Mouse (Mus musculus): Measurements from ENCODE around the gene P2rx7. TPM values are rescaled to one million over a fixed set of nuclear protein-coding genes. Genes with fewer than 3 reads are reported as not detected.

The P2rx7 gene
- polyA plus RNA-seq, 1 experiment = 2.5 TPM

DNA sequence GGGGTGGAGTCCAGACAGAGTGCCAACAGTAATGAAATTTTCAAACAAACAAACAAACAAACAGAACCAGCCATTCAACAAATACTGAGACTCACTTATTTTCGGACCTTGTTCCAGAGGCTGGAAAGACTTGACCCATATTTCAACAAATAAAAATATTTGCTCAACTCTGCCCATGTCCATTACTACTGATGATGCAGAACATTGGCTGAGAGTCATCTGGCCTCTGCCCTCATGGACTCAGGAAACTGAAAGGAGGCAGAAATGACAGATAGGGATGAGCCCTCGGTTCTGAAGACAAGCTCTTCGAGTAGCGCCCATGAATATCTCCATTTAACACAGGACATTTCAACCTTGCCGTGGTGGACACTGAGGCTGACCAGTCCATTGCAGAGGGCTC, 21.2 kb upstream of the P2rx7 start:
- peaks cover 26% of the 10 kb centered on the region for H3K4me1 ChIP-seq

DNA sequence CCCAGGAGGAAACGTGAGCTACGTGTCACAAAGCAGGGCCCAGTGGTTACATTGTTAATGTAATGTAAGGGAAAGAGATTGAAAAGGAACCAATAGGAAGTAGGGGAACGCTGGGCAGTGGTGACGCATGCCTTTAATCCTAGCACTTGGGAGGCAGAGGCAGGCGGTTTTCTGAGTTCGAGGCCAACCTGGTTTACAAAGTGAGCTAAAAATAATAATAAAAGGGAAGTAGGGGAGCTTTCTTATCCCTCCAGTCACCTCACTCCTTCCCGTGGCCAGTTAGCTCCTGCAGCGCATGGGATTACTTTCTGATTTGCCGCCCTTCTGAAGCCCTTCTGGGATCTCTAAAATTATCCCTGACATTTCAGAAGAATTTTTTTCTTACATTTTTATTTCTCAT, 19.9 kb upstream of the P2rx7 start:
- Histone ChIP-seq H3K27me3 (replicated peaks) (peaks cover 35% of the 10 kb centered on the region), H3K36me3 (replicated peaks; ENCODE audit: low read length) (no peaks in the 10 kb centered on the region), H3K4me3 (replicated peaks) (no peak overlapping the region), H3K4me1 (peaks cover 26% of the 10 kb centered on the region), H3K9me3 (no peaks in the 10 kb centered on the region)
- TF ChIP-seq GATA1 (IDR thresholded peaks at IDR 0.05; ENCODE audit: borderline replicate concordance, low read length) (no peak), FLI1 (IDR thresholded peaks at IDR 0.05; ENCODE audit: low read length) (no peak)

More for the DNA sequence above, 21.2 kb upstream of the P2rx7 start:
- no peak for TF ChIP-seq GATA1 (IDR thresholded peaks at IDR 0.05; ENCODE audit: borderline replicate concordance, low read length)
- no peak for TF ChIP-seq FLI1 (IDR thresholded peaks at IDR 0.05; ENCODE audit: low read length)
- H3K4me3 ChIP-seq (replicated peaks) = no peak overlapping the region
- peaks cover 38% of the 10 kb centered on the region for H3K27me3 ChIP-seq (replicated peaks)
- H3K9me3 ChIP-seq = peaks cover 5% of the 10 kb centered on the region
- H3K36me3 ChIP-seq (replicated peaks; ENCODE audit: low read length) = no peaks in the 10 kb centered on the region

DNA sequence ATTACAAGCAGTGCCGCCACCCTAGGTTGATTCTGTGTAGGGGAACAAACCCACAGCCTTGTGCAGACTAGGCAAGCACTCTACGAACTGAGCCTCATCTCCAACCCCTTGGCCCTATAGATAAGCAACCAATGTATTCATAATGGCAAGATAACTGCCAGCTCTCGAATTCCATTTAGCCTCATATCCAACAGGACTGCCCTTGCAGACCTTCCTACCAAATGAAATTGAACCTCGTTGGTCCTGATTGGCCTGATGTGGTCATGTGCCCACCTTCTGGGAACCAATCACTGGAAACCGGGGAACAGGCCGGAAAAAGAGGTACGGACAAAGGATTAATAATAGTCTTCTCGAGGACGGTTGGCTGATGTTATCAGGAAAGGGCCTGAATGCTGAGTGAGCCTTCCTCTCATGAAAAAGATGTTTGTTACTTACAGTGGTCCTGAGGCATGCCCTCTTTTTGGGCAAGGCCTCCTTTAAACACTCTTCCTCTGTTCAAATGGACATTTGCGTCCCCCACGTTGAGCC, 18.7 kb upstream of the P2rx7 start:
- no peaks in the 10 kb centered on the region for H3K36me3 ChIP-seq (replicated peaks; ENCODE audit: low read length)
- TF ChIP-seq GATA1 (IDR thresholded peaks at IDR 0.05; ENCODE audit: borderline replicate concordance, low read length) (no peak), FLI1 (IDR thresholded peaks at IDR 0.05; ENCODE audit: low read length) (no peak)
- H3K9me3 ChIP-seq = no peaks in the 10 kb centered on the region
- no peak overlapping the region for H3K4me3 ChIP-seq (replicated peaks)
- H3K27me3 ChIP-seq (replicated peaks) = peaks cover 36% of the 10 kb centered on the region
- peaks cover 26% of the 10 kb centered on the region for H3K4me1 ChIP-seq

DNA sequence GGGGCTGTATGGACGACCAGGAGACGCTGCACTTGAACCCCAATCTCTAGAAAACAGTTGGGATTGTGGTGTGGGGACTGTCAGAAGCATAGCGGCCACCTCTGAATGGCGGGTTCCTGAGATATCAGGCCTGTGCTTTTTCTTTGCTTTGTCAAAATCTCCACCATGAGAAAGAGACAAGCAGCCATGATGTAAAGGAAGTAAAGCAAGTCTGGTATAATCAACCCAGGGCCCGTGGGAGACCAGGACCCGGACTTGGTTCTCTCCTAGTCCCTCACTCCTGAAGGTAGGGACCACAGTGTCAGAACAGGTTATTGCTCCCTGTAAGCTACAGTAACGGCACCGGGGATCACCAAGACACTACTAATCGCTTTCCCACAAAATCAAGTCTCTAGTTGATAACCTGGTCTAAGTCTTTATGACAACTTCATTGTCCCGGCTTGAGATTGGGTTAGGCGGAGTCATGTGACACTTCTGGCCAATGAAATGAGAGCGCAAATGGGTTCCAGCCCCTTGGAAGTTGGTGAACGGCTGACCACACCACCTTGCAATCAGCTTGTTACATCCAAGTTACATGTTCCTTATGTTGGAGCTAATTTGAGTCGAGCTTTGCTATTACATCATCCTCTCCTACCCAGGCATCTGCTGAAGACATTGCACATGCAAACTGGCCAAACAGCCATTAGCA, 18.0 kb upstream of the P2rx7 start:
- no peak overlapping the region for H3K4me3 ChIP-seq (replicated peaks)
- peaks cover 26% of the 10 kb centered on the region for H3K4me1 ChIP-seq
- H3K27me3 ChIP-seq (replicated peaks) = peaks cover 34% of the 10 kb centered on the region
- H3K36me3 ChIP-seq (replicated peaks; ENCODE audit: low read length) = no peaks in the 10 kb centered on the region
- H3K9me3 ChIP-seq = no peaks in the 10 kb centered on the region
- TF ChIP-seq GATA1 (IDR thresholded peaks at IDR 0.05; ENCODE audit: borderline replicate concordance, low read length) = no peak

DNA sequence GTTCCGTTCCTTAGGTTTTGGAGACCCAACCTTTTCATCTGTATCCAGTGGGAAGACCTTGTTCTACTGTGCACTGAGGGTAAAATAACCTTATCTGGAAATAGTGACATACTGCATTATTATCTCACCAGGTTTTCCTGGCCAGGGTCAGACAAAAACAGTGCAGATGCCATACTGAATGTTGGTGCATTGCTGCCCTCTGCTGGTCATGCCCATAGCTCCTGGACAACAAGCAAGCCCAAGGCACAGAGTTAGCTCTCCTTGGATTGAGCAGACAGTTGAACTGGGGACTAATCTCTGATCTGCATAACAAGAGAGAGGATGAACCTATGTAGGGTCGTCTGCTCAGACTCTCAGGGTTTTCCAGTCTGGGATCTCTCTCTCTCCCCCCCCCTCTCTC, 16.5 kb upstream of the P2rx7 start:
- Histone ChIP-seq H3K4me3 (replicated peaks) (no peak overlapping the region), H3K36me3 (replicated peaks; ENCODE audit: low read length) (no peaks in the 10 kb centered on the region), H3K4me1 (peaks cover 21% of the 10 kb centered on the region), H3K9me3 (peaks cover 9% of the 10 kb centered on the region), H3K27me3 (replicated peaks) (peaks cover 38% of the 10 kb centered on the region)
- TF ChIP-seq FLI1 (IDR thresholded peaks at IDR 0.05; ENCODE audit: low read length) (no peak), GATA1 (IDR thresholded peaks at IDR 0.05; ENCODE audit: borderline replicate concordance, low read length) (no peak)

DNA sequence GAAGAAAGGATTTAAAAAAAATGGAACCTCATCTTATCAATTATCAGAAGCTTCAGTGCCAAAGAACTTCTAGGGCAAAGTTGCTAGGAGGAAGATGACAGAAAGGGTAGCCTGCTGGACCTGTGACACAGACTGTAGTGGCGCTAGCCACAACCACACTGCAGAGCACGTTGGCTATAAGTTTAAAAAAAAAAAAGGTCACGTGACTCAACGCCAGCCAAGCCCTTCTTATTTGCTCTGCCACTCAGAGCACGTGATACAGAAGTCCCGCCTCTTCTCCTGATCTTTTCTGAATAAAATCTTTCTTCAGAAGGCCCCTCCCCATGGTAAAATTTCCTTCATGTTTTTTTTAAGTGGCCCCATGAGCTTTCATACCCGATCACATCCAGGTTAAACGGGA, 8.5 kb upstream of the P2rx7 start:
- Histone ChIP-seq H3K27me3 (replicated peaks) (peaks cover 61% of the 10 kb centered on the region), H3K4me3 (replicated peaks) (no peak overlapping the region), H3K4me1 (peaks cover 15% of the 10 kb centered on the region), H3K36me3 (replicated peaks; ENCODE audit: low read length) (no peaks in the 10 kb centered on the region), H3K9me3 (peaks cover 18% of the 10 kb centered on the region)
- no peak for TF ChIP-seq GATA1 (IDR thresholded peaks at IDR 0.05; ENCODE audit: borderline replicate concordance, low read length)
- no peak for TF ChIP-seq FLI1 (IDR thresholded peaks at IDR 0.05; ENCODE audit: low read length)

DNA sequence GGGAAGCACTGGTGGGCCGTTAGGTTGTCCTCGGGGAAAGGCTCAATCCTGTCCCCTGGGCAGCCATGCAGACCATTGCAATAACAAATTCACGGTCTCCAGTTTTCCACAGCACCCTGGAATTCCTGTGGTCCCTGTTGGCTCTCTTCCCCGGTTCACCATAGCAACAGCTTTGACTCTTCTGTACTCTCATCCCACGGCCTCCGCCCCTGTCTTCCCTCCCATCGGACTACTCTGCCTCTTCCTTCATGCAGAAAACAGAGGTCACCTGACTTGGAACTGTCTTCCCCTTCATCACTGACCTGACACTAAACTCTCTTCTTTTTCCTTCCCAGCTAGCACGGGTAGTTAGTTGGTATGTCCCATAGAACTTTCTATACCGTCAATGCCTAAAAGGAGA, 7.4 kb upstream of the P2rx7 start:
- no peak for TF ChIP-seq GATA1 (IDR thresholded peaks at IDR 0.05; ENCODE audit: borderline replicate concordance, low read length)
- TF ChIP-seq FLI1 (IDR thresholded peaks at IDR 0.05; ENCODE audit: low read length) = no peak
- no peaks in the 10 kb centered on the region for H3K36me3 ChIP-seq (replicated peaks; ENCODE audit: low read length)
- peaks cover 18% of the 10 kb centered on the region for H3K9me3 ChIP-seq
- peaks cover 66% of the 10 kb centered on the region for H3K27me3 ChIP-seq (replicated peaks)
- peaks cover 12% of the 10 kb centered on the region for H3K4me1 ChIP-seq
- no peak overlapping the region for H3K4me3 ChIP-seq (replicated peaks)

DNA sequence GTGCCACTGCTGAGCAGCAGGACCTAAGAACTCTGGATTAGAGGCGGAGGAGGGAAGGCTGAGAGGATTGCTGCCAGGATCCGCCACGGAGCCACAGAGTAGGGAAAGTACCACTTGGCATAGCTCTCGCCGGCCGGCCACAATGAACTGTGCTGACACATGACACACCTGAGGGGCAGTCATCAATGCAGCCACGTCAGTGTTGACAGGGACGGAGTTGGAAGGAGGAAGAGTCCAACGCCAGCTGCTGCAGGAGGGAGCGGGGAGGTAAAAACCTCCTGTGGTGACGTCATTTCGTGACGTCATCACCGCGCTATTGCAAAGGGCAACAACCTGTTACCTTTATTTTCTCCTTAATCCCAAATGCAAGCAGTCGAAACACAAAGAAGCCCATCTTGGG, 6.8 kb upstream of the P2rx7 start:
- H3K4me1 ChIP-seq = peaks cover 12% of the 10 kb centered on the region
- H3K9me3 ChIP-seq = peaks cover 12% of the 10 kb centered on the region
- peaks cover 67% of the 10 kb centered on the region for H3K27me3 ChIP-seq (replicated peaks)
- TF ChIP-seq FLI1 (IDR thresholded peaks at IDR 0.05; ENCODE audit: low read length) (no peak), GATA1 (IDR thresholded peaks at IDR 0.05; ENCODE audit: borderline replicate concordance, low read length) (no peak)
- H3K36me3 ChIP-seq (replicated peaks; ENCODE audit: low read length) = no peaks in the 10 kb centered on the region
- H3K4me3 ChIP-seq (replicated peaks) = no peak overlapping the region

DNA sequence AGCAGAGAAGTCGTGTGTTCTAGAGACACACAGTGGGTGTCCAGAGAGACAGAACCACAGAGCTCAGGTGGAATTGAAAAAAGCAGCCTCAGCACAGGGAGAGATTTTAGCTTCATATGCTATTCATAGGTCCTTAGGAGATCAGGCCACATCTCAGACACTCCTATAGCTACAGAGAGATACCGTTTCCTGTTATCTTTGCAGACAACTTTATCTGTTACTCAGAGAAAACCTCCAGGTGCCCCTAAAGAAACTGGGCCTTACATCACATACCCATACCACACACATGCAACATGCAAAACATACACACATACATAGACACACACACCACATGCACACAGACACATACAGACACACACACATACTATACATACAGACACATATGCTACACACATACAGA, 5.4 kb upstream of the P2rx7 start:
- H3K36me3 ChIP-seq (replicated peaks; ENCODE audit: low read length) = no peaks in the 10 kb centered on the region
- H3K27me3 ChIP-seq (replicated peaks) = peaks cover 71% of the 10 kb centered on the region
- peaks cover 15% of the 10 kb centered on the region for H3K4me1 ChIP-seq
- no peak overlapping the region for H3K4me3 ChIP-seq (replicated peaks)
- H3K9me3 ChIP-seq = 0 out of 2 replicates have a peak, but pooled peaks cover 5% of the 10 kb centered on the region
- TF ChIP-seq GATA1 (IDR thresholded peaks at IDR 0.05; ENCODE audit: borderline replicate concordance, low read length) = no peak
- TF ChIP-seq FLI1 (IDR thresholded peaks at IDR 0.05; ENCODE audit: low read length) = no peak

DNA sequence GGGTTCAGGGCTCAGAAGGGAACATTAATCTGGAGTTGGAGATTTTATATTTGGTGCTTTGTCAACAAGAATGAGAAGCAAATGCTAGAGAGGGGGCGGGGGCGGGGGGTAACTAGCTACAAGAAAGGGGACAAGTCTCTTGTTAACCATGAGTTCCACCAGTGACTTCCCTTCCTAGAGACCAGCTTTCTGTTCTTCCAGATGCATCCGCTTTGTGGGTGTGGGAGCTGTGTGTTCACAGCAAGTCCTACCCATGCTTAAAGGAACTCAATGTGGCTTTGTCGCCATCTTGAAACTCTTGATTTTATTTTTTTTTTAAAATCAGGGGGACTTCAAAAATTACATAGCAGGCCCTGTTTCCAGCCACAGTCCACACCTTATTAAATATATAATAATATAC, 4.2 kb upstream of the P2rx7 start:
- Histone ChIP-seq H3K27me3 (replicated peaks) (peaks cover 79% of the 10 kb centered on the region), H3K4me3 (replicated peaks) (no peak overlapping the region), H3K36me3 (replicated peaks; ENCODE audit: low read length) (no peaks in the 10 kb centered on the region), H3K9me3 (0 out of 2 replicates have a peak, but pooled peaks cover 5% of the 10 kb centered on the region), H3K4me1 (peaks cover 27% of the 10 kb centered on the region)
- TF ChIP-seq GATA1 (IDR thresholded peaks at IDR 0.05; ENCODE audit: borderline replicate concordance, low read length) (no peak), FLI1 (IDR thresholded peaks at IDR 0.05; ENCODE audit: low read length) (no peak)

Data from megakaryocyte, embryonic 14.5 days (primary cell).